19 mouse cellular contexts compared by ENCODE assay signal in the genomic region with DNA sequence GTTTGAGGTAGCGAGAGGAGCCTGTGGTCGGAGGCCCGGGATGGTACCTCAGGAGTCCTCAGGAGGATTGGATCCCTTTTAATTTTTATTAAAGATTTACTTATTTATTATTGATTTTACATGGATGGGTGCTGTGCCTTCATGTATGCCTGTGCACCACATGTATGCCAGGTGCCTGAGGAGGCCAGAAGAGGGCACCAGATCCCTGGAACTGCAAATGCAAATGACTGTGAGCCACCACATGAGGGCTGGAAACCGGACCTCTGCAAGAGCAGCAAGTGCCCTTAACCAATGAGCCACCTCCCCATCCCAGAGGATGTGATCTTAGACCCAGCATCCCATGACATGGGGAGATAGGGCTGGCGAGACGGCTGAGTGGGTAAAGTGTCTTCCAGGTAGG.
DNase-seq lines count a peak whose midpoint lies in the region; ATAC-seq and TF ChIP-seq lines count a peak whose summit lies in the region.
"Had no signal": no experiment of that assay in that cellular context is flagged by ENCODE, and none has a peak within 500 bp of the region (broad histone marks: within the 10 kb centered on the region; RNA-seq: fewer than 3 reads in every experiment).

No protein-coding gene starts in this region.

- no peak for TF ChIP-seq EP300 in CH12.LX (IDR thresholded peaks at IDR 0.05; ENCODE audit: low read length)

- no peaks in the 10 kb centered on the region for H3K9me3 ChIP-seq in intestine, postnatal 0 days (ENCODE audit: control insufficient read depth)
- no peaks in the 10 kb centered on the region for H3K9me3 ChIP-seq in intestine, embryonic 15.5 days
- no peaks in the 10 kb centered on the region for H3K9me3 ChIP-seq in midbrain, embryonic 11.5 days (ENCODE audit: control insufficient read depth, low read length)
- no peaks in the 10 kb centered on the region for H3K9me3 ChIP-seq in midbrain, embryonic 16.5 days (replicated peaks; ENCODE audit: control insufficient read depth, low read length, poor library complexity, severe bottlenecking)
- peaks cover 8% of the 10 kb centered on the region for H3K9me3 ChIP-seq in CH12.LX (replicated peaks; ENCODE audit: low read length)
- H3K9me3 ChIP-seq: forebrain, embryonic 13.5 days; heart, embryonic 10.5 days; hindbrain, embryonic 12.5 days had no signal

- no peak overlapping the region for H3K4me2 ChIP-seq in intestine, postnatal 0 days (replicated peaks; ENCODE audit: low read depth)
- H3K4me2 ChIP-seq in intestine, embryonic 15.5 days (replicated peaks) = no peak overlapping the region
- no peak overlapping the region for H3K4me2 ChIP-seq in midbrain, embryonic 11.5 days
- no peak overlapping the region for H3K4me2 ChIP-seq in midbrain, embryonic 16.5 days (ENCODE audit: low read length)
- no peak overlapping the region for H3K4me2 ChIP-seq in CH12.LX (ENCODE audit: insufficient read depth, low read depth, poor library complexity, severe bottlenecking)
- H3K4me2 ChIP-seq: forebrain, embryonic 13.5 days; hindbrain, embryonic 12.5 days had no signal

- peak; percentile 45 for TF ChIP-seq CTCF in intestine, postnatal 0 days (IDR thresholded peaks at IDR 0.05; ENCODE audit: low read depth)
- TF ChIP-seq CTCF in CH12.LX (conservative IDR thresholded peaks at IDR 0.05 in 1 of 2, IDR thresholded peaks at IDR 0.05 in 1 of 2; ENCODE audit: low read depth in 2 of 2, low read length in 2 of 2) = peak in 1 of 2 experiments; percentile 57; a peak in 2 of 4 replicates
- peak; percentile 19; the same call in 1 of the 2 replicates for TF ChIP-seq CTCF in bone marrow, adult 2 months (IDR thresholded peaks at IDR 0.05; ENCODE audit: control insufficient read depth, insufficient read depth, low read length)

- no peak overlapping the region for H3K9ac ChIP-seq in intestine, postnatal 0 days (ENCODE audit: low read depth, low read length)
- no peak overlapping the region for H3K9ac ChIP-seq in intestine, embryonic 15.5 days
- H3K9ac ChIP-seq in midbrain, embryonic 11.5 days (ENCODE audit: low read length) = no peak overlapping the region
- H3K9ac ChIP-seq in midbrain, embryonic 16.5 days (ENCODE audit: low read depth, low read length) = no peak overlapping the region
- H3K9ac ChIP-seq in CH12.LX (ENCODE audit: insufficient read depth, low read depth) = no peak overlapping the region
- H3K9ac ChIP-seq: forebrain, embryonic 13.5 days; hindbrain, embryonic 12.5 days had no signal

- H3K27me3 ChIP-seq in intestine, postnatal 0 days (replicated peaks; ENCODE audit: control insufficient read depth, insufficient read depth, low read length) = no peaks in the 10 kb centered on the region
- no peaks in the 10 kb centered on the region for H3K27me3 ChIP-seq in intestine, embryonic 15.5 days (replicated peaks)
- no peaks in the 10 kb centered on the region for H3K27me3 ChIP-seq in midbrain, embryonic 11.5 days (ENCODE audit: control insufficient read depth, insufficient read depth, low read length)
- H3K27me3 ChIP-seq in midbrain, embryonic 16.5 days (ENCODE audit: control insufficient read depth, insufficient read depth, low read depth, low read length) = no peaks in the 10 kb centered on the region
- H3K27me3 ChIP-seq in CH12.LX (replicated peaks) = peaks cover 77% of the 10 kb centered on the region
- H3K27me3 ChIP-seq: hindbrain, embryonic 12.5 days had no signal

- TF ChIP-seq POLR2A in CH12.LX (IDR thresholded peaks at IDR 0.05; ENCODE audit: low read depth, low read length) = no peak
- TF ChIP-seq POLR2A in bone marrow, adult 2 months (IDR thresholded peaks at IDR 0.05; ENCODE audit: borderline replicate concordance, control insufficient read depth, low read depth, low read length) = no peak

- 78% methylated on average over 6 of the region's 6 CpGs for WGBS in intestine, postnatal 0 days
- WGBS in intestine, embryonic 15.5 days = 81% methylated on average over 6 of the region's 6 CpGs
- 79% methylated on average over 6 of the region's 6 CpGs for WGBS in midbrain, embryonic 11.5 days
- WGBS in midbrain, embryonic 16.5 days = 85% methylated on average over 6 of the region's 6 CpGs
- 78% methylated on average over 6 of the region's 6 CpGs for WGBS in bone marrow, adult 2 months

- peak; percentile 23 for DNase-seq in midbrain, embryonic 11.5 days (ENCODE audit: low spot score, missing footprints)
- peak; percentile 12 for DNase-seq in CH12.LX (ENCODE audit: extremely low read depth)
- no peak for DNase-seq in spleen, postnatal 14 days (ENCODE audit: low spot score in 2 of 2)
- DNase-seq in heart, adult 9 months (ENCODE audit: low spot score in 2 of 2) = no peak
- DNase-seq: gastrocnemius, postnatal 36 days; heart, postnatal 10 days; kidney, adult 11 months; kidney, postnatal 10 days; liver; lung, postnatal 14 days; right cerebral cortex, postnatal 14 days had no signal

- no peaks in the 10 kb centered on the region for H3K79me2 ChIP-seq in CH12.LX (replicated peaks; ENCODE audit: control insufficient read depth, extremely low read depth, insufficient read depth, poor library complexity, severe bottlenecking)

- no peak overlapping the region for H3K27ac ChIP-seq in intestine, postnatal 0 days (ENCODE audit: low read depth, low read length)
- no peak overlapping the region for H3K27ac ChIP-seq in intestine, embryonic 15.5 days
- H3K27ac ChIP-seq in midbrain, embryonic 11.5 days (ENCODE audit: low read depth, low read length) = no peak overlapping the region
- no peak overlapping the region for H3K27ac ChIP-seq in midbrain, embryonic 16.5 days (ENCODE audit: low read length)
- no peak overlapping the region for H3K27ac ChIP-seq in CH12.LX (ENCODE audit: insufficient read depth, low read depth)
- no peak overlapping the region for H3K27ac ChIP-seq in bone marrow, adult 2 months (ENCODE audit: control insufficient read depth, insufficient read depth, low read depth, low read length, poor library complexity)
- H3K27ac ChIP-seq: forebrain, embryonic 13.5 days; heart, embryonic 10.5 days; hindbrain, embryonic 12.5 days had no signal

- ATAC-seq in intestine, postnatal 0 days = no peak
- no peak for ATAC-seq in intestine, embryonic 15.5 days
- no peak for ATAC-seq in midbrain, embryonic 11.5 days (ENCODE audit: low FRiP score)
- ATAC-seq in midbrain, embryonic 16.5 days = no peak
- ATAC-seq: forebrain, embryonic 13.5 days had no signal

- TF ChIP-seq RAD21 in CH12.LX (IDR thresholded peaks at IDR 0.05; ENCODE audit: low read depth, low read length) = peak; percentile 36

- dilution Hi-C loops in CH12.LX (cut with MboI; ENCODE audit: extremely low pct_ligation_motif_present, extremely low pct_unique_long_range_greater_than_20kb, low sequenced_read_pairs) = no loop called here

- in situ Hi-C loops in CH12.LX (cut with MboI; ENCODE audit: low pct_ligation_motif_present, low pct_unique_long_range_greater_than_20kb, low sequenced_read_pairs) = no loop called here

- no peaks in the 10 kb centered on the region for H3K4me1 ChIP-seq in intestine, postnatal 0 days (replicated peaks; ENCODE audit: control insufficient read depth, insufficient read depth, low read length)
- H3K4me1 ChIP-seq in intestine, embryonic 15.5 days (replicated peaks) = 0 out of 2 replicates have a peak, but pooled peaks cover 2% of the 10 kb centered on the region
- no peaks in the 10 kb centered on the region for H3K4me1 ChIP-seq in midbrain, embryonic 11.5 days (ENCODE audit: control insufficient read depth, insufficient read depth, low read length)
- peaks cover 12% of the 10 kb centered on the region for H3K4me1 ChIP-seq in midbrain, embryonic 16.5 days (ENCODE audit: control insufficient read depth, insufficient read depth, low read length)
- no peaks in the 10 kb centered on the region for H3K4me1 ChIP-seq in CH12.LX (ENCODE audit: control insufficient read depth in 1 of 2, insufficient read depth in 2 of 2)
- H3K4me1 ChIP-seq in bone marrow, adult 2 months (ENCODE audit: control insufficient read depth, insufficient read depth, low read length) = peaks cover 2% of the 10 kb centered on the region; the same call in 1 of the 2 replicates
- H3K4me1 ChIP-seq: heart, embryonic 10.5 days had no signal

- H3K36me3 ChIP-seq in intestine, postnatal 0 days (ENCODE audit: control insufficient read depth, insufficient read depth) = no peaks in the 10 kb centered on the region
- no peaks in the 10 kb centered on the region for H3K36me3 ChIP-seq in intestine, embryonic 15.5 days
- no peaks in the 10 kb centered on the region for H3K36me3 ChIP-seq in midbrain, embryonic 11.5 days (ENCODE audit: control insufficient read depth, insufficient read depth, low read length)
- H3K36me3 ChIP-seq in midbrain, embryonic 16.5 days (ENCODE audit: control insufficient read depth, insufficient read depth, low read length) = no peaks in the 10 kb centered on the region
- H3K36me3 ChIP-seq in CH12.LX (replicated peaks in 1 of 2; ENCODE audit: control insufficient read depth in 1 of 2, insufficient read depth in 1 of 2, low read length in 1 of 2) = no peaks in the 10 kb centered on the region
- H3K36me3 ChIP-seq: heart, embryonic 10.5 days; hindbrain, embryonic 12.5 days had no signal

- no peak overlapping the region for H3K4me3 ChIP-seq in intestine, postnatal 0 days (ENCODE audit: low read depth, low read length)
- no peak overlapping the region for H3K4me3 ChIP-seq in intestine, embryonic 15.5 days (replicated peaks)
- H3K4me3 ChIP-seq in midbrain, embryonic 11.5 days (ENCODE audit: low read depth, low read length) = no peak overlapping the region
- no peak overlapping the region for H3K4me3 ChIP-seq in midbrain, embryonic 16.5 days (ENCODE audit: low read depth, low read length)
- no peak overlapping the region for H3K4me3 ChIP-seq in CH12.LX (replicated peaks in 1 of 3; ENCODE audit: low read depth in 2 of 3, low read length in 2 of 3, poor library complexity in 1 of 3)
- H3K4me3 ChIP-seq in bone marrow, adult 2 months (replicated peaks; ENCODE audit: control insufficient read depth, low read depth, low read length) = no peak overlapping the region
- H3K4me3 ChIP-seq: forebrain, embryonic 13.5 days; heart, embryonic 10.5 days; hindbrain, embryonic 12.5 days; megakaryocyte, embryonic 14.5 days had no signal

TF ChIP-seq in CH12.LX, 34 proteins besides CTCF, POLR2A, EP300 and RAD21:
- TF ChIP-seq MAFK (IDR thresholded peaks at IDR 0.05; ENCODE audit: insufficient replicate concordance, low read length) = no peak
- TF ChIP-seq SMC3 (IDR thresholded peaks at IDR 0.05; ENCODE audit: low read depth, low read length) = peak; percentile 29; the same call in 1 of the 2 replicates

Comparison
In these comparisons a context has a peak if more than half of its experiments do, and no peak if none do; other contexts are left out.
1. DNase-seq: peak in midbrain, embryonic 11.5 days (single experiment) and CH12.LX (single experiment); none in spleen, postnatal 14 days (0 of 2) and heart, adult 9 months (0 of 2).